Mouse (Mus musculus): ENCODE measurements around the gene Myb.

Myb gene

GRCm38 (mm10) chr10:21087614-21088232 lies 73.1 kb downstream of the Myb start:
- no peak for TF ChIP-seq GATA4 (IDR thresholded peaks at IDR 0.05; ENCODE audit: insufficient replicate concordance, low read length)

GRCm38 (mm10) chr10:21085044-21085443 lies 75.7 kb downstream of the Myb start:
- TF ChIP-seq GATA4 (IDR thresholded peaks at IDR 0.05; ENCODE audit: insufficient replicate concordance, low read length), result no peak

- no peak for TF ChIP-seq GATA4 (IDR thresholded peaks at IDR 0.05; ENCODE audit: insufficient replicate concordance, low read length)
Measured at GRCm38 (mm10) chr10:21083391-21083918, 77.3 kb downstream of the Myb start.

GRCm38 (mm10) chr10:21082447-21082846 lies 78.3 kb downstream of the Myb start:
- TF ChIP-seq GATA4 (IDR thresholded peaks at IDR 0.05; ENCODE audit: insufficient replicate concordance, low read length), result no peak

- no peak for TF ChIP-seq GATA4 (IDR thresholded peaks at IDR 0.05; ENCODE audit: insufficient replicate concordance, low read length)
Measured at GRCm38 (mm10) chr10:21077151-21077719, 83.5 kb downstream of the Myb start.

- no peak for TF ChIP-seq GATA4 (IDR thresholded peaks at IDR 0.05; ENCODE audit: insufficient replicate concordance, low read length)
Measured at GRCm38 (mm10) chr10:21076731-21077130, 84.1 kb downstream of the Myb start.

- TF ChIP-seq GATA4 (IDR thresholded peaks at IDR 0.05; ENCODE audit: insufficient replicate concordance, low read length), result no peak
Measured at GRCm38 (mm10) chr10:21076137-21076536, 84.6 kb downstream of the Myb start.
